Mouse (Mus musculus) CH12.LX (cell line): Measurements from ENCODE around the gene Efhd2.

Experiments
- CTCF ChIP-seq, 2 experiments: IDR thresholded peaks in 1 of 2; conservative IDR thresholded peaks in 1 of 2; 2 replicates each; pipeline ENCODE4 v1.5.1; 2011 to 2012; ENCODE audit warnings: low read depth in 2 of 2, low read length in 2 of 2, improper control_type of control experiment in 1 of 2, inconsistent platforms in 1 of 2, mild to moderate bottlenecking in 1 of 2, moderate library complexity in 1 of 2
- EP300 ChIP-seq: IDR thresholded peaks from 2 replicates; pipeline ENCODE4 v1.6.1; 2011; ENCODE audit warnings: low read length, improper control_type of control experiment
- IRF4 ChIP-seq: IDR thresholded peaks from 2 replicates; pipeline ENCODE4 v1.6.1; 2014; ENCODE audit warnings: low read depth, mild to moderate bottlenecking, inconsistent platforms, low read length, improper control_type of control experiment
- MAX ChIP-seq: IDR thresholded peaks from 2 replicates; pipeline ENCODE4 v1.6.1; 2011; ENCODE audit warnings: low read length, improper control_type of control experiment
- USF1 ChIP-seq: IDR thresholded peaks from 2 replicates; pipeline ENCODE4 v1.6.1; 2014; ENCODE audit warnings: low read depth, mild to moderate bottlenecking, inconsistent platforms, low read length, improper control_type of control experiment

DNA sequence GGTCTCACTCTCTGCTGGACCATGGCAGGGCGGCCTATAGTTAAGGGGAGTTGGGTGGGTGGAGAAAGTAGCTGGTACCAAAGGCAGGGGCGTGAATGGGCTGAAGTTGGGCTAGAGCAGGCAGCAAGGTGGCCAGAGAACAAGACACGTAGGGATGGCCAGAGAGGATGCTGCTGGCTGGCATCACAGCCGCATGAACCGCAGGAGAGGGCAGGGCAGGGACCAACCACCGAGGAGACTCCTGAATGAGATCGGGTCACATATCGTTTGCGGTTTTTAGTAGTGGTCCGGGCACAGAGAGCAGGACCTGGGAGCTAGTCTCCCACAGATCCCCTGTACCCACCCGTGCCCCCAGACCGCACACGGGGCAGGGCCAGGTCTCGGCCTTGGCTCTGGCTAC, 15.4 kb downstream of the Efhd2 start:
- TF ChIP-seq MAX: no peak
- no peak for TF ChIP-seq CTCF (conservative IDR thresholded peaks at IDR 0.05 in 1 of 2, IDR thresholded peaks at IDR 0.05 in 1 of 2; ENCODE audit: low read depth in 2 of 2, low read length in 2 of 2)
- TF ChIP-seq IRF4: no peak
- TF ChIP-seq EP300: no peak
- no peak for TF ChIP-seq USF1
